Mouse (Mus musculus): ENCODE results near the gene Slc38a6.

DNA sequence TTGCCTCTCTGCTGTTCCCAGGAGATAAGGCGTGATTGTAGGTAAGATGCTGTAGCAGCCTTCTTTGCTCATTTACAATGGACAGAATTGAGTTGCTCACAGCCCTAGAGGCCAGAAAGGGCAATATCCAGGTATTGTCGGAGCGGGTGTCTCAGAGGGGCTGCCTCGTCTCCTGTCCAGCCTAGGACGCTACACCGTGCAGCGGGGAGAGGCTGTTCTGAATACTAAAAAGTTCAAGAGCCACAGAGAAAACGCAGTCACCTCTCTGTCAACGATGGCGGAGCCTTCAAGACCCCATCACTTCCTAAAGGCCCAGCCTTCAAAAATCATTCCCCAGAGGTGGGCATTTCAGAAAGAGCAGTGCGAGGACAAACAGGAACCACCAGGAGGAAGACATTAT, 74.6 kb downstream of the Slc38a6 start:
- TF ChIP-seq CTCF (conservative IDR thresholded peaks at IDR 0.05; ENCODE audit: insufficient read depth, insufficient read length, low read depth, low read length) (no peak), POLR2A (IDR thresholded peaks at IDR 0.05; ENCODE audit: low read depth, low read length) (no peak)

Data from kidney, adult 2 months (tissue).